Mouse (Mus musculus): ENCODE measurements around the gene Snrpa. TPM values are rescaled to one million over a fixed set of nuclear protein-coding genes. Genes with fewer than 3 reads are reported as not detected.

Gene Snrpa
- polyA plus RNA-seq, 1 experiment from 2014 or later: 184 TPM

DNA sequence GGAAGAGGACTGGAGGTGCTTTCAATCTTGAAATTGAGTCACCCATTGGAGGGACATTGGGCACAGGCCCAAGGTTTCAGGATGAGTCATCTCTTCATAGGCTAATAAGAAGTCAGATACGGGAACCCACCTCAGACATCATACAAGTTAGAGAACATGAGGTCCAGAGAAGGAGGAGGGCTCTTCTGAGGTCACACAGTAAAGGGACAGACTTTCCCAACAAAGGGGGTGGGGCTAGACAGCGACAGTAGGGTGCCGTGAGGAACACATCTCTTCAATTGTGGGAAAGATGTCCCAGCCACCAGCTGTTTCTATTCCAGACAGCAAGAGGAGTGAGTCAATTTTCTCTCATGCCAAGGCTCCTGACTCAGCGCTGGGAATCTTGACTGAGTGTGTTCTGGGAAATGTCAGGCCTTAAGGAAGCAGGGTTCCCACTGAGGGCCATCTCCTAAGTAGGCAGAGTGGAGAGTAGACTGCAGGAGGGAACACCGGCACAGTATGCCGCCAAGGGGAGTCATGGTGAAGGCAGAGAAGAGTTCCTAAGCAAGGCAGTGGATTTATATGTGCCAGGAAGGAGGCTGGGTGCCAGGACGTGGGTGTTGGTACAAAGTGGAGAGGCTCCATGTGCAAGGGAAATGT, 35.7 kb upstream of the Snrpa start:
- Histone ChIP-seq H3K9me3 (replicated peaks; ENCODE audit: control insufficient read depth, low read length) (no peaks in the 10 kb centered on the region), H3K4me3 (replicated peaks; ENCODE audit: low read length) (no peak overlapping the region), H3K4me2 (ENCODE audit: low read depth, low read length) (no peak overlapping the region), H3K4me1 (ENCODE audit: control insufficient read depth, insufficient read depth, low read length) (peaks cover 18% of the 10 kb centered on the region), H3K36me3 (ENCODE audit: control insufficient read depth, insufficient read depth, low read length) (no peaks in the 10 kb centered on the region), H3K27me3 (ENCODE audit: control insufficient read depth, insufficient read depth, low read length) (no peaks in the 10 kb centered on the region), H3K9ac (ENCODE audit: low read length) (no peak overlapping the region), H3K27ac (ENCODE audit: low read length) (peak overlapping the region; percentile 58)
- no peak for ATAC-seq (ENCODE audit: insufficient read depth, low FRiP score)
- 51% methylated on average over 7 of the region's 7 CpGs for WGBS

DNA sequence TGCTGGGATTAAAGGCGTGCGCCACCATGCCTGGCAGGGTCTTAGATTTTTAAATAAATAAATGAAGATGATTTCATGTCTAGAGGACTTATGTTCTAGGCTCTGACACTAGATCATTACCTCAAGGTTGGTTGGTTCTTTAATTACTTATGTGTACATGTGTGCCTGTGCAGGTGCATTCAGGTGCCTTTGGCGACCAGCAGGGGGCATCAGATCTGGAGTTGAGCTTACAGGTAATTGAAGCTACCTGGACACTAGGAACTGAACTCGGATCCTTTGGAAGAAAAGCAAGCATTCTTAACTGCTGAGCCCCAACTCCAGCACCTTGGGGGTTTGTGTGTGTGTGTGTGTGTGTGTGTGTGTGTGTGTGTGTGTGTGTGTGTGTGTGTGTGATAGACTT, 34.7 kb upstream of the Snrpa start:
- no peaks in the 10 kb centered on the region for H3K9me3 ChIP-seq (replicated peaks; ENCODE audit: control insufficient read depth, low read length)
- ATAC-seq (ENCODE audit: insufficient read depth, low FRiP score): no peak
- no peak overlapping the region for H3K4me2 ChIP-seq (ENCODE audit: low read depth, low read length)
- H3K27ac ChIP-seq (ENCODE audit: low read length): no peak overlapping the region
- H3K4me3 ChIP-seq (replicated peaks; ENCODE audit: low read length): no peak overlapping the region
- H3K9ac ChIP-seq (ENCODE audit: low read length): no peak overlapping the region
- no peaks in the 10 kb centered on the region for H3K27me3 ChIP-seq (ENCODE audit: control insufficient read depth, insufficient read depth, low read length)
- 82% methylated on average over 4 of the region's 4 CpGs for WGBS
- H3K36me3 ChIP-seq (ENCODE audit: control insufficient read depth, insufficient read depth, low read length): no peaks in the 10 kb centered on the region
- H3K4me1 ChIP-seq (ENCODE audit: control insufficient read depth, insufficient read depth, low read length): peaks cover 28% of the 10 kb centered on the region

DNA sequence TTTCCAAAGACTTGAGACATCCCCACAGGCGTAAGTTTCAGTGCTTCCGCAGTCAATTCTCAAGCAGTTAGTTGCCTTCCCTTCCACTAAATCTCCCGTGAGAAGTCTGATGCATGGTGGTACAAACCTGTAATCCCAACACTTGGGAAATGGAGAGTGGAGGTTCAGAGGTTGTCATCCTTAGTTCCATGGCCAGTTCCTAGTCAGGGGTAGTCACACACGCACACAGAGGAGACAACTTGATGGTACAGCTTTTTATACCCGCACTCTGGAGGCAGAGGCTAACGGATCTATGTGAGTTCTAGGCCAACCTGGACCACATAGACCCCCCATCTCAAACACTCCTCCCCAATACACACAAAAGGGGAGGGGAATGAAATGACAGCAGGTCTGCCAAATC, 32.8 kb upstream of the Snrpa start:
- 9% methylated on average over 6 of the region's 6 CpGs for WGBS
- Histone ChIP-seq H3K4me1 (ENCODE audit: control insufficient read depth, insufficient read depth, low read length) (peaks cover 45% of the 10 kb centered on the region), H3K9me3 (replicated peaks; ENCODE audit: control insufficient read depth, low read length) (no peaks in the 10 kb centered on the region), H3K9ac (ENCODE audit: low read length) (peak overlapping the region; percentile 91), H3K27me3 (ENCODE audit: control insufficient read depth, insufficient read depth, low read length) (no peaks in the 10 kb centered on the region), H3K4me2 (ENCODE audit: low read depth, low read length) (peak overlapping the region; percentile 76), H3K36me3 (ENCODE audit: control insufficient read depth, insufficient read depth, low read length) (no peaks in the 10 kb centered on the region), H3K4me3 (replicated peaks; ENCODE audit: low read length) (peak overlapping the region; percentile 91), H3K27ac (ENCODE audit: low read length) (peak overlapping the region; percentile 92)
- no peak for ATAC-seq (ENCODE audit: insufficient read depth, low FRiP score)

DNA sequence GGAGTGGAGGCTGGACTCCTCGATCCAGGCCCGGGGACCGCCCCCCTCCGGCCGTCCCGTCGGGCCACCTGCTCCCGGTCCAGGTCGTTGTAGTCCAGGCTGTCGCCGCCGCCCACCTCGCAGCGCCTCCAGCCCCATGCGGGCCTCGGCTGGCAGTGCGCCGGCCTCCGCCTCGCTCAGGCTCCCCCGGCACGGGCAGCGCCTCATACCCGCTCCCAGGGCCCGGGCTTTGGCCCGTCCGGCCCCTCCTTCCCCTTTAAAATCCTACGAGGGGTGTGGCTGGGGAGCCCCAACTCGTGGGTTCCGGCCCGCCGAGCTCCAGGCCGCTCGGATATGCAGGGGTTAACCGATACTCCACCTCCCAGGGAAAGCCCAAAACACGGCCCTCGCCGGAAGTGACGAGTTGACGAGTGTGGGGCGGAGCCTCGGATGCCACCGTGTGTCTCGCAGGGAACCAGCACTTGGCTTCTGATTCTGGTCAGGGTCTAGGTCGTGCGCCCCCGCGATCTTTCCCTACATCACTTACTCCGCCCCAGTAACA, 32.3 kb upstream of the Snrpa start, which contains the start of gene Itpkc:
Gene Itpkc, minus strand, starts transcription at position 381 of the 541 bp plus-strand sequence.
- WGBS: under 1% methylated on average over 49 of the region's 49 CpGs
- H3K27me3 ChIP-seq (ENCODE audit: control insufficient read depth, insufficient read depth, low read length): no peaks in the 10 kb centered on the region
- H3K27ac ChIP-seq (ENCODE audit: low read length): peak within 1 kb of the TSS; percentile 92
- peak within 1 kb of the TSS; percentile 91 for H3K9ac ChIP-seq (ENCODE audit: low read length)
- H3K36me3 ChIP-seq (ENCODE audit: control insufficient read depth, insufficient read depth, low read length): no peaks in the 10 kb centered on the region
- peak; percentile 87 for ATAC-seq (ENCODE audit: insufficient read depth, low FRiP score)
- H3K4me2 ChIP-seq (ENCODE audit: low read depth, low read length): peak within 1 kb of the TSS; percentile 76
- H3K9me3 ChIP-seq (replicated peaks; ENCODE audit: control insufficient read depth, low read length): no peaks in the 10 kb centered on the region
- peak within 1 kb of the TSS; percentile 91 for H3K4me3 ChIP-seq (replicated peaks; ENCODE audit: low read length)
- peaks cover 42% of the 10 kb centered on the region for H3K4me1 ChIP-seq (ENCODE audit: control insufficient read depth, insufficient read depth, low read length)

DNA sequence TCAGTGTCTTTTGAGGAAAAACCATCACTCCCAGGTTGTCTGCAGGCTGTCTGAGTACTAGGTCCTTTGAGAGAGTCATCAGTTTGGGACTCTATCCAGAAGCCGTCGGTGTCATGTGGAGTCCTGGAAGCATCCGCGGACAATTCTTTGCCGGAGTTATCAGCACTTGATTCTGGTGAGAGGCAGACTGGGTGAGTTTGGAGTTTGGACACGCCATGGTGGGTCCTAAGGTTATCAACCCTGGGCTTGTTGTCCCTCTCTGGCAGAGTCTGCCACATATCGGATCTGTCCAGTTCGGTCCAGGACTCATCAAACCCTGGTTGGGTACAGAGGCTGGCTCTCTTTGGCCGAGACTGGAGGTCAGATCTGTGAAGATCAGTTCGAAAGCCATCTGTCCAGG, 31.6 kb upstream of the Snrpa start:
- peak overlapping the region; percentile 92 for H3K27ac ChIP-seq (ENCODE audit: low read length)
- peak overlapping the region; percentile 76 for H3K4me2 ChIP-seq (ENCODE audit: low read depth, low read length)
- peaks cover 41% of the 10 kb centered on the region for H3K4me1 ChIP-seq (ENCODE audit: control insufficient read depth, insufficient read depth, low read length)
- H3K4me3 ChIP-seq (replicated peaks; ENCODE audit: low read length): peak overlapping the region; percentile 91
- no peaks in the 10 kb centered on the region for H3K36me3 ChIP-seq (ENCODE audit: control insufficient read depth, insufficient read depth, low read length)
- no peaks in the 10 kb centered on the region for H3K27me3 ChIP-seq (ENCODE audit: control insufficient read depth, insufficient read depth, low read length)
- no peaks in the 10 kb centered on the region for H3K9me3 ChIP-seq (replicated peaks; ENCODE audit: control insufficient read depth, low read length)
- no peak for ATAC-seq (ENCODE audit: insufficient read depth, low FRiP score)
- H3K9ac ChIP-seq (ENCODE audit: low read length): peak overlapping the region; percentile 91
- 2% methylated on average over 10 of the region's 10 CpGs for WGBS

DNA sequence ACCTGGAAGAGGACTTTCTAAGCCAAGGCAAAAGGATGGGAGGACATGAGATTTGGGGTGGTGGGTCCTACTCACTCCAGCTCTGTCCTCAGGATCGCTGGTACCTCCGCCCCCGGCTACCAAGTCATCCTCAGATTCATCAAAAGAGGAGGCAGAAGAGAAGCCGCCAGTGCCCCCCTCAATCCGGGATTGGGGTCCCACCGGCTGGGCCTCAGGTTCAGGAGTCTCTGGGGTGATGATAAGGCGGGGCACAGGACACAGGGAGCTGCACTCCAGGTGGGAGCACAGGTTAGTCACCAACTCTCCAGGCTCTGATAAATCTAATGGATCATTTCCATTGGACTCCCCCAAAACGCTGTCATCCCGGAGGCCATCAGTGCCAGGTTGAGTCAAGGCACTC, 31.2 kb upstream of the Snrpa start:
- 16% methylated on average over 9 of the region's 9 CpGs for WGBS
- no peak for ATAC-seq (ENCODE audit: insufficient read depth, low FRiP score)
- Histone ChIP-seq H3K9ac (ENCODE audit: low read length) (peak overlapping the region; percentile 91), H3K27me3 (ENCODE audit: control insufficient read depth, insufficient read depth, low read length) (no peaks in the 10 kb centered on the region), H3K4me2 (ENCODE audit: low read depth, low read length) (peak overlapping the region; percentile 76), H3K4me3 (replicated peaks; ENCODE audit: low read length) (peak overlapping the region; percentile 91), H3K9me3 (replicated peaks; ENCODE audit: control insufficient read depth, low read length) (no peaks in the 10 kb centered on the region), H3K4me1 (ENCODE audit: control insufficient read depth, insufficient read depth, low read length) (peaks cover 41% of the 10 kb centered on the region), H3K27ac (ENCODE audit: low read length) (peak overlapping the region; percentile 92; the same call in 1 of the 2 replicates), H3K36me3 (ENCODE audit: control insufficient read depth, insufficient read depth, low read length) (no peaks in the 10 kb centered on the region)

DNA sequence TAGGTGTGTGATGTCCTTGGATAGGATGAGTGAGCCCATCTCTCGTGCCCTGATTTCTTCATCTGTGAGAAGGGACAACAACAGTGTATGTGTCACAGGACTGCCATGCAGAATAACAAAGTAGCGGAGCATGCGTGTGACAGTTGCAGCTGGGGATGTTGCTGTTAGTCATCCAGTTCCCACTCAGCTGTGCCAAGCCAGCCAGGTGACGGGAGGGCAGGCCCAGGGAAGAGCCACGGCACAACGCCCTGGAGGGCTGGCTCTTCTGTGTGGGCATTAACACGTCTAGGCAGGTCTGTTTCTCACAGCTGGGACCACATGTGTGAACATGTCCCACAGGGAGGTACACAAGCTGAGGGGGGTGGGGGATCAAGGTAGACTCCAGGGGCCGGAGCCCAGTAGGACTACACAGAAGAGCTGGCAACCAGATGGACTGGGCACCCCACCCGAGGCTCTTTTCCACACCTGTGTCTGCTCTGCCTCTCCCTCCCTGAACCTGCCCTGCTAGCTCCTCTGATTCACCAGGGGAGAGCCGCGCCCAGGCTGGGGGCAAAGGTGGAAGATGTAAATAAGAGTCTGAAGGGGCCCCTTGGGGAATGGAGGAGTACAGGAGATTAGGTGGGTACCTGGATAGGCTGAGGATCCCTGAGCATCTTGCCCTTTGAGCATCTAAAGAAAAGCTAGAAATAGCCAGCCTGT, 29.0 kb upstream of the Snrpa start:
- Histone ChIP-seq H3K36me3 (ENCODE audit: control insufficient read depth, insufficient read depth, low read length) (no peaks in the 10 kb centered on the region), H3K27ac (ENCODE audit: low read length) (peak overlapping the region; percentile 77), H3K4me2 (ENCODE audit: low read depth, low read length) (peak overlapping the region; percentile 76), H3K9me3 (replicated peaks; ENCODE audit: control insufficient read depth, low read length) (no peaks in the 10 kb centered on the region), H3K4me3 (replicated peaks; ENCODE audit: low read length) (peak overlapping the region; percentile 91), H3K27me3 (ENCODE audit: control insufficient read depth, insufficient read depth, low read length) (no peaks in the 10 kb centered on the region), H3K9ac (ENCODE audit: low read length) (peak overlapping the region; percentile 32), H3K4me1 (ENCODE audit: control insufficient read depth, insufficient read depth, low read length) (peaks cover 41% of the 10 kb centered on the region)
- WGBS: 46% methylated on average over 11 of the region's 11 CpGs
- ATAC-seq (ENCODE audit: insufficient read depth, low FRiP score): peak; percentile 64

DNA sequence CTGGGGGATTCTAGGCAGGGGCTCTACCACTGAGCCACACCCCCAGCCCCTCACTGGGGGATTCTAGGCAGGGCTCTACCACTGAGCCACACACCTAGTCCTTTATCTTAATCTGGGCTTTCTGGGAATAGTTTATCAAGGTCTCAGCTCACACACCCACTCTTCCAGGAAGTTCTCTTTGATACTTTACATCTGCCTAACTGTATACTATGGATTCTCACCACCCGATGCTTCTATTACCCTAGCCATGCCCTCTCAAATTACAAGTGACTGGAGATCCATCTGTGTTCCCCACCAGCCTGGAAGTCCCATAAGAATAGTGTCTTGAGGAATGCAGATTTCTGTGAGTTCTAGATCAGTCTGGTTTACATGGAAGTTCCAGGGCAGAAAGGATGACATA, 26.5 kb upstream of the Snrpa start:
- no peak for ATAC-seq (ENCODE audit: insufficient read depth, low FRiP score)
- Histone ChIP-seq H3K9ac (ENCODE audit: low read length) (no peak overlapping the region), H3K4me3 (replicated peaks; ENCODE audit: low read length) (no peak overlapping the region), H3K9me3 (replicated peaks; ENCODE audit: control insufficient read depth, low read length) (no peaks in the 10 kb centered on the region), H3K36me3 (ENCODE audit: control insufficient read depth, insufficient read depth, low read length) (no peaks in the 10 kb centered on the region), H3K27me3 (ENCODE audit: control insufficient read depth, insufficient read depth, low read length) (no peaks in the 10 kb centered on the region), H3K4me2 (ENCODE audit: low read depth, low read length) (no peak overlapping the region), H3K27ac (ENCODE audit: low read length) (no peak overlapping the region), H3K4me1 (ENCODE audit: control insufficient read depth, insufficient read depth, low read length) (peaks cover 37% of the 10 kb centered on the region)
- 59% methylated on average over 1 of the region's 1 CpGs for WGBS

DNA sequence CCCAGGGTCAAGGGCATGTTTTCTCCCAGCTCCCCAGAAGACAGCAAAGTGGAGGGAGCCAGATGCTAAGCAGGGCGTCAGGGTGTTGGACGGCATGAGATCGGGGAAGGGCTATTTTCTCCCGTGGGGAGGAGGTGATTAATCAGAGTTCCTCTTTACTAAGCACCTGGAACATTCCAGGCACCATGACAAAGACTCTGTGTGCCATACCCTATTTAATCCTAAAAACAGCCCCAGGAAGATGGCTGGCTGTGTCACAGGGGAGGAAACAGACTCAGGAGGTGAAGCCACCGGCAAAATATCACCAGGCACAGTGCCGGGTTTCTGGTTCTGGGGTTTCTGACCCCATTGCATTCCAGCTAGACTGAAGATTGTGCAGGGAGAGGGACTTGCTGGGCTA, 25.9 kb upstream of the Snrpa start:
- Histone ChIP-seq H3K4me3 (replicated peaks; ENCODE audit: low read length) (no peak overlapping the region), H3K36me3 (ENCODE audit: control insufficient read depth, insufficient read depth, low read length) (peaks cover 3% of the 10 kb centered on the region; the same call in 1 of the 2 replicates), H3K9ac (ENCODE audit: low read length) (0 out of 2 replicates have a peak overlapping the region, but pooled peaks have one; percentile 7), H3K27me3 (ENCODE audit: control insufficient read depth, insufficient read depth, low read length) (no peaks in the 10 kb centered on the region), H3K4me1 (ENCODE audit: control insufficient read depth, insufficient read depth, low read length) (peaks cover 36% of the 10 kb centered on the region), H3K4me2 (ENCODE audit: low read depth, low read length) (no peak overlapping the region), H3K27ac (ENCODE audit: low read length) (no peak overlapping the region; the same call in 1 of the 2 replicates), H3K9me3 (replicated peaks; ENCODE audit: control insufficient read depth, low read length) (no peaks in the 10 kb centered on the region)
- ATAC-seq (ENCODE audit: insufficient read depth, low FRiP score): no peak
- WGBS: 61% methylated on average over 6 of the region's 6 CpGs

Measured in stomach, embryonic 16.5 days (tissue).